Mouse (Mus musculus): ENCODE results near the gene Hhatl. TPM values are rescaled to one million over a fixed set of nuclear protein-coding genes. Genes with fewer than 3 reads are reported as not detected.

Hhatl gene
- total and polyA plus RNA-seq, 3 experiments = not detected

DNA sequence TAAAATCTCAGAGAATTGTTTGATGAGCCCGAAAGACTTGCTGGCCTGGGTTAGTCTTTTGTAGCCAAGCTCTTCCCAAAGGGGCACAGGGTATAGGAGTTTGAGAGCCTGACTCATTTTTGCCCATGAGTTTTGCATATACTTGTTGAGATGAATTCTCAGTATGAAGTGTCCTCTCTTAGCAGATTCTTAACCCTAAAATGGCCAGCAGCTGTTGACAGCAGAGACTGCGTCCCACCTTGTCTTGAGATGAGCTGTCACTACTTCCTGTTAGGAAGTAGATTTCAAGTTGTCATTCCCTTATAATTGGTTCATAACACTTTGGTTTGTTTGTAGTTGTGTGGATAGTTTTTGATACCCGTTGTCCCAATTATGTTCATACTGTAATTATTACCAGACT lies 51.1 kb downstream of the Hhatl start:
- DNase-seq (ENCODE audit: extremely low read depth) = peak; percentile 91
- Histone ChIP-seq H3K4me2 (ENCODE audit: insufficient read depth, low read depth, poor library complexity, severe bottlenecking) (peak overlapping the region; percentile 78; the same call in 1 of the 2 replicates), H3K4me3 (replicated peaks in 1 of 3; ENCODE audit: low read depth in 2 of 3, low read length in 2 of 3, poor library complexity in 1 of 3) (no peak overlapping the region), H3K27me3 (replicated peaks) (no peaks in the 10 kb centered on the region), H3K27ac (ENCODE audit: insufficient read depth, low read depth) (peak overlapping the region; percentile 73), H3K36me3 (replicated peaks in 1 of 2; ENCODE audit: control insufficient read depth in 1 of 2, insufficient read depth in 1 of 2, low read length in 1 of 2) (peaks cover 31 to 57% of the 10 kb centered on the region in 2 experiments), H3K9me3 (replicated peaks; ENCODE audit: low read length) (no peaks in the 10 kb centered on the region), H3K9ac (ENCODE audit: insufficient read depth, low read depth) (0 out of 2 replicates have a peak overlapping the region, but pooled peaks have one; percentile 19), H3K79me2 (replicated peaks; ENCODE audit: control insufficient read depth, extremely low read depth, insufficient read depth, poor library complexity, severe bottlenecking) (peaks cover 22% of the 10 kb centered on the region), H3K4me1 (ENCODE audit: control insufficient read depth in 1 of 2, insufficient read depth in 2 of 2) (peaks cover 15 to 53% of the 10 kb centered on the region in 2 experiments)
- peak; percentile 78 for TF ChIP-seq MAFK (IDR thresholded peaks at IDR 0.05; ENCODE audit: insufficient replicate concordance, low read length)
- TF ChIP-seq PAX5 (IDR thresholded peaks at IDR 0.05; ENCODE audit: low read length) = no peak
- TF ChIP-seq POLR2AphosphoS2 (IDR thresholded peaks at IDR 0.05; ENCODE audit: low read depth, low read length) = peak; percentile 59; the same call in 1 of the 2 replicates
- TF ChIP-seq TCF12 (IDR thresholded peaks at IDR 0.05; ENCODE audit: low read depth, low read length) = peak; percentile 96
- TF ChIP-seq NRF1 (IDR thresholded peaks at IDR 0.05; ENCODE audit: low read depth, low read length) = no peak
- peak; percentile 66 for TF ChIP-seq ELF1 (IDR thresholded peaks at IDR 0.05; ENCODE audit: low read depth, low read length)
- peak; percentile 100 for TF ChIP-seq EP300 (IDR thresholded peaks at IDR 0.05; ENCODE audit: low read length)
- TF ChIP-seq ZNF384 (IDR thresholded peaks at IDR 0.05; ENCODE audit: low read depth, low read length) = peak; percentile 46; the same call in 1 of the 2 replicates
- peak; percentile 80 for TF ChIP-seq MXI1 (IDR thresholded peaks at IDR 0.05; ENCODE audit: low read depth, low read length)
- TF ChIP-seq NELFE (IDR thresholded peaks at IDR 0.05; ENCODE audit: low read depth, low read length) = peak; percentile 10; the same call in 1 of the 2 replicates
- TF ChIP-seq CHD2 (IDR thresholded peaks at IDR 0.05; ENCODE audit: low read length) = peak; percentile 91
- peak; percentile 41; the same call in 1 of the 2 replicates for TF ChIP-seq HCFC1 (IDR thresholded peaks at IDR 0.05; ENCODE audit: low read depth, low read length)
- TF ChIP-seq CHD1 (IDR thresholded peaks at IDR 0.05; ENCODE audit: low read depth, low read length) = no peak; the same call in none of the 2 replicates
- peak; percentile 98 for TF ChIP-seq RCOR1 (conservative IDR thresholded peaks at IDR 0.05; ENCODE audit: low read depth, low read length)
- peak; percentile 100 for TF ChIP-seq IRF4 (IDR thresholded peaks at IDR 0.05; ENCODE audit: low read depth, low read length)
- no peak for TF ChIP-seq USF1 (IDR thresholded peaks at IDR 0.05; ENCODE audit: low read depth, low read length)
- no peak for TF ChIP-seq ZC3H11A (IDR thresholded peaks at IDR 0.05; ENCODE audit: low read depth, low read length)
- TF ChIP-seq TBP (conservative IDR thresholded peaks at IDR 0.05; ENCODE audit: low read depth, low read length) = 0 out of 2 replicates have a peak, but pooled peaks have one; percentile 62
- TF ChIP-seq POLR2A (IDR thresholded peaks at IDR 0.05; ENCODE audit: low read depth, low read length) = no peak
- no peak for TF ChIP-seq MAX (IDR thresholded peaks at IDR 0.05; ENCODE audit: low read length)
- TF ChIP-seq SIN3A (IDR thresholded peaks at IDR 0.05; ENCODE audit: low read length) = peak; percentile 98
- no peak for TF ChIP-seq UBTF (IDR thresholded peaks at IDR 0.05; ENCODE audit: low read depth, low read length)
- no peak for TF ChIP-seq CTCF (conservative IDR thresholded peaks at IDR 0.05 in 1 of 2, IDR thresholded peaks at IDR 0.05 in 1 of 2; ENCODE audit: low read depth in 2 of 2, low read length in 2 of 2)
- TF ChIP-seq RAD21 (IDR thresholded peaks at IDR 0.05; ENCODE audit: low read depth, low read length) = no peak; the same call in 1 of the 2 replicates
- no peak for TF ChIP-seq ZKSCAN1 (IDR thresholded peaks at IDR 0.05; ENCODE audit: borderline replicate concordance, low read depth, low read length)
- peak; percentile 11; the same call in 1 of the 2 replicates for TF ChIP-seq SMC3 (IDR thresholded peaks at IDR 0.05; ENCODE audit: low read depth, low read length)
- peak; percentile 85 for TF ChIP-seq MYC (IDR thresholded peaks at IDR 0.05; ENCODE audit: low read depth, low read length)
- TF ChIP-seq BHLHE40 (IDR thresholded peaks at IDR 0.05; ENCODE audit: low read depth, low read length) = peak; percentile 83
- TF ChIP-seq GABPA (IDR thresholded peaks at IDR 0.05; ENCODE audit: insufficient replicate concordance, low read depth, low read length) = no peak
- peak; percentile 96 for TF ChIP-seq ETS1 (conservative IDR thresholded peaks at IDR 0.05; ENCODE audit: low read depth, low read length)
- TF ChIP-seq USF2 (conservative IDR thresholded peaks at IDR 0.05; ENCODE audit: low read depth, low read length) = no peak
- TF ChIP-seq KAT2A (IDR thresholded peaks at IDR 0.05; ENCODE audit: insufficient replicate concordance, low read length) = 0 out of 2 replicates have a peak, but pooled peaks have one; percentile 31
- peak; percentile 66; the same call in 1 of the 2 replicates for TF ChIP-seq MAZ (IDR thresholded peaks at IDR 0.05; ENCODE audit: low read depth, low read length)
- peak; percentile 99 for TF ChIP-seq JUN (IDR thresholded peaks at IDR 0.05; ENCODE audit: insufficient read depth, low read depth, low read length)
- TF ChIP-seq JUND (conservative IDR thresholded peaks at IDR 0.05; ENCODE audit: low read depth, low read length) = peak; percentile 100
- no peak for TF ChIP-seq ZMIZ1 (IDR thresholded peaks at IDR 0.05; ENCODE audit: low read depth, low read length)
- peak; percentile 95 for TF ChIP-seq MEF2A (IDR thresholded peaks at IDR 0.05; ENCODE audit: borderline replicate concordance, low read depth, low read length)
- TF ChIP-seq E2F4 (IDR thresholded peaks at IDR 0.05; ENCODE audit: insufficient replicate concordance, low read depth, low read length) = peak; percentile 42; the same call in 1 of the 2 replicates
- dilution Hi-C loops (cut with MboI; ENCODE audit: extremely low pct_ligation_motif_present, extremely low pct_unique_long_range_greater_than_20kb, low sequenced_read_pairs) = no loop called here
- in situ Hi-C loops (cut with MboI; ENCODE audit: low pct_ligation_motif_present, low pct_unique_long_range_greater_than_20kb, low sequenced_read_pairs) = no loop called here
